Mouse (Mus musculus) retina, postnatal 1 day (tissue): ENCODE data around the gene Cdk2ap2.
A peak's percentile ranks its signal among the peaks of the same experiment; 100 is the strongest.
"Not testable (repeated sequence)": the region's sequence is repeated elsewhere in the genome, so short reads cannot be mapped to it uniquely, and the experiment has no call there.

Source experiments
- DNase-seq: peaks from one replicate; pipeline ENCODE4 v3.0.0-alpha.2; 2012

Gene Cdk2ap2

GRCm38 (mm10) chr19:4096642-4097440, at the start of gene Cdk2ap2:
TSS of gene Cdk2ap2 (plus strand) at chr19:4097182.
- DNase-seq, result peak; percentile 98

GRCm38 (mm10) chr19:4047859-4048258, 49.1 kb upstream of the Cdk2ap2 start:
- peak; percentile 85 for DNase-seq

DNA sequence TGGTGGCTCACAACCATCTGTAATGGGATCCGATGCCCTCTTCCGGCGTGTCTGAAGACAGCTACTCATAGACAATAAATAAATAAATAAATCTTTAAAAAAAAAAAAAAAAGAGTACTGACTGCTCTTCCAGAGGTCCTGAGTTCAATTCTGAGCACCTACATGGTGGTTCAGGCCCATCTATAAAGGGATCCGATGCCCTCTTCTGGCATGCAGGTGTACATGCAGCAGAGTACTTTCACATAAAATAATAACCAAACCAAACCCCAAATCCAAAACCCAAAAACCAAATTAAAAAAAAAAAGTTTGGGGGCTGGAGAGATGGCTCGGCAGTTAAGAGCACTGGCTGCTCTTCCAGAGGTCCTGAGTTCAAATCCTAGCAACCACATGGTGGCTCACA, 47.9 kb upstream of the Cdk2ap2 start:
- not testable (repeated sequence) for DNase-seq

- DNase-seq, result no peak
These were observed 46.0 kb upstream of the Cdk2ap2 start for GRCm38 (mm10) chr19:4051016-4051415.

GRCm38 (mm10) chr19:4051741-4052515, 45.1 kb upstream of the Cdk2ap2 start:
- peak; percentile 75 for DNase-seq

DNA sequence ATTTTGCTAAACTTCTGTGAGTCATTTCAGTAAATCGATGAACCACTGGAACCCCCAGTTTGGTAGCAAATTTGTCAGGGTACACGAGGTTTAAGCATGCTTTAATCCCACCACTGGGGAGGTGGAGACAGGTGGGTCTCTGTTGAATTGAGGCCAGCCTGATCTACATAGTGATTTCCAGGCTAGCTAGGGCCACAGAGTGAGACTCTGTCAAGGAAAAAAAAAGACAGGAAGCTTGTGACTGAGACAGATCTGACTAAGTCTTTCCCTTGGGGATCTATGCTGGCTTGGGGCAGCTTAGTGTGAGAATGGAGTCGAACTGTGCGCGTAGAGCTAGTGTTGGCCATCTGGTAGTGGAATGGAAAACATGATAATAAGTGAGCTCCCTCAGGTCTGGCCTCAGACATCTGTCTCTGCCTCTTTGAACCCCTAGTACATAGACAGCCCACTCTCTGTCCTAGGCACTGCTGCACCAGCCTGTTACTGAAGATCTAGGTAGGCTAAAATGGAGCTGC, 44.4 kb upstream of the Cdk2ap2 start:
- DNase-seq, result no peak

- no peak for DNase-seq
These were observed 42.4 kb upstream of the Cdk2ap2 start for GRCm38 (mm10) chr19:4054613-4055012.

DNA sequence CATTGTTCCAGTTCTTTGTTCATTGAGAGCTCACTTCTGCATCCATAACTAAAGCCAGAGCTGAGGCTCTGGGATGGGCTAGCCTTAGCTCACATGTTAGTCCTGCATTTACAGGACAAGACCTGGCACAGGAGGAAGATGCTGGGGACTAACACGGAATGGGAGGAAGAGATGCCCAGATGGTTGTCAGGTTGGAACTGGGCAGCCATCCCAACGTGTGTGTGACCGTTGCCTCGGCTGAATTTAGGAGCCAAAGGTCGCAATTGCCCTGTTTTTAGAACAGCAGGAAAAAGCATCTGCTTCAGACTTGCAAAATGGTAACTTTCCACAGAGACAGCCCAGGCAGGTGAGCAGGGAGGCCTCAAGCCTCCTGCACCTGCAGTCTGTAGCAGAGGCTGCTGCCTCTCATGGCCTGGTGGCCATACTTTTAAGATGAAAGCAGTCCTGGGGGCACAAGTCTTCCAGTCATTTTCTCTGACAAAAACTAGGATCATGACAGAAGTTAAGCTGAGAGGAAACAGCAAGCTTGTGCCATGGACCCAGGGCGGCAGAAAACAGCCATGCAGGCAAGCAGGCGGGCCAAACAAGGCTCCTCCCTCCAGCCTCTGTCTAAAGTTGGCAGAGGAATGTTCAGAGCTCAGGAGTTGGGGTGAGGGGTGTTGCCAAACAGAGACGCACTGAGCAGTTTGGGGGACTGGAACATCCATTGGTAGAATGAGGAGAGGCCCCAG, 41.6 kb upstream of the Cdk2ap2 start:
- no peak for DNase-seq

GRCm38 (mm10) chr19:4055947-4056693, 40.9 kb upstream of the Cdk2ap2 start:
- DNase-seq, result peak; percentile 45

GRCm38 (mm10) chr19:4056727-4057126, 40.3 kb upstream of the Cdk2ap2 start:
- peak; percentile 19 for DNase-seq

DNA sequence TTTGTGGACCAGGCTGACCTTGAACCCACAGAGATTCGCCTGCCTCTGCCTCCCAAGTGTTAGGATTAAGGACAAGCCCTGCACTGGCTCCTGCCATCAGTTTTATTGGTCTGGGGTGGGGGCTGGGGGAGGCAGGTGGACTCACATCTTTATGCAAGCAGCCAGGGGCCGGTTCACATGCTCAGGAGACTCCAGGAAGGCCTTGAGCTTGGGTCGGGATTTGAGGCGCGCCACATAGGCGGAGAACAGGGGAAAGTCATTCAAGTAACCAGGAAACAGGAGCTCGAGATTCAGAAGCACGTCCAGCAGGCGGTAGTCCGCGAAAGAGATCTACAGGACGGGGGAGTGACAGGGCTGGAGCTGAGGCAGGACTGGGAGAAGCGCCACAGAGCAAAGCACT, 39.6 kb upstream of the Cdk2ap2 start:
- no peak for DNase-seq

DNA sequence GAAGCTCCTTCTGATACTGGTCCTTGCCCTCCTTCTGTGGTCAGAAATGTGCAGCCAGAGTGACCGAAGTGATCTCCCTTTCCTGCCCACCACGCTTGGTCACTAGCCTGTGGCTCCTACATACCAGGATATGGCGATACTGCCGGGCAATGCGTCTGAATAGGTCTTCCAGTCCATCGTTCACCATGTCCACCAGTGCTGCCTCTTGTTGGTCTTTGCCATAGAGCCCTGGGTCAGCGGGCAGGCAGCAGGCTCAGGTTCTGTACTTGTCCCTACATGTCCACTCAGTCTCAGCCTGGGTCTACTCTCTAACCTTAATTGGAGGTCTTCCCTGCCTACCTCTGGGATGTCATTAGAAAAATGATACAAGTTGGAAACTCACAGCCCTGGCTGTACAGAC, 39.0 kb upstream of the Cdk2ap2 start:
- no peak for DNase-seq

DNA sequence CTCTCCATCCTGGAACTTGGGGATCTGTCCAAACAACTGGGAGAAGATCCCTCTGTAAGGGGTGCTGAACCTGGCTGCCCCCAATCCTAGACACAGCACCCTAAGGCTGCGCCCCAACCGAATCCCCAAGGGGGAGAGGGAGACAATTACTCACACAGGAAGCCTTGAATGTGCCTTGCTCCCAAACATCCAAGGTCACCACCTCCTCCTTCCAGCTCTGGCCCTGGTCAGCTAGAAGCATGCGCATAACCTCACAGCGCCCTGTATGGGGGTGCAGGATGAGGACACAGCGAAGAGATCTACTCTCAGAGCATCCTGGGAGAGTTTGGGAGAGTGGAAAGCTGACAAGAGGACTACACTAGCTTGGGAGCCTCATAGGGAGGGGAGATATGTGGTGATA, 38.4 kb upstream of the Cdk2ap2 start:
- no peak for DNase-seq

- no peak for DNase-seq
These were observed 37.8 kb upstream of the Cdk2ap2 start, which contains the start of gene Gstp3 for GRCm38 (mm10) chr19:4059069-4059740. TSS of gene Gstp3 (minus strand) at chr19:4059569.

GRCm38 (mm10) chr19:4060044-4060898, 36.7 kb upstream of the Cdk2ap2 start:
- not testable (repeated sequence) for DNase-seq

- no peak for DNase-seq
These were observed 36.0 kb upstream of the Cdk2ap2 start for GRCm38 (mm10) chr19:4060899-4061465.

DNA sequence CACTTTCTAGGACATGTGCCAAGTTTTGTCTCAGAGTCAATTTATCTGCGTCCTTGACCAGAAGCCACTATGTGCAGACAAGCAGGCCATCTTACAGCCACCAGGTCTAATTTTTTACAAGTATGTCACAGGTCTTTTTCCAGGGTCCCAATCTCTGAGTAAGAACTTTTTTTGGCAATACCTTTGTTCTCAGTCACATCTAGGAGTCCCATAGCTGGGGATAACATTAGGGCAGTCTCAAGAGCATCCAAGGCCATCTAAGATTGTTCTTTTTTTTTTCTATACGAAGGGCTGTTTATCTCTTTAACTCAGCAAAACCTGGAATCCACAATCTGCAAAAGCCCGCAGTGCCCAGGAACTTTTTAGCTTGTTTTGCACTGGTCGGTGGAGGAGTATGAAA, 33.6 kb upstream of the Cdk2ap2 start:
- DNase-seq, result not testable (repeated sequence)

GRCm38 (mm10) chr19:4064501-4064900, 32.5 kb upstream of the Cdk2ap2 start:
- DNase-seq, result not testable (repeated sequence)

DNA sequence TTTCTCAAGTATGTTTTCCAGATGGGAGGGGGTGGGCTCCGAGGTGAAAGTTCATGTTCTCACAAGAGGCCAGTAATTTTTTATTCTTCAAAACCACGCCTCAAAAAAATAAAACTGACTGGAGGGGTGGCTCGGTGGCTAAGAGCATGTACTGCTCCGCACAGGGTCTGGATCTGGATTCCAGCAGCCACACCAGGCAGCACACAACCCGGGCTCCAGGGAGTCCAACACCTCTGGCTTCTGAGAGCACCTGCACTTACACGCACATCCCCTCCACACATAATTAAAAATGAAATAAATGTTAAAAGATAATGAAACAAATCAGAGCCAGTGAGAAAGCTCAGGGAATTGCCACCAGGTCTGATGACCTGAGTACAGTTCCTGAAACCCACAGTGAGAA, 30.7 kb upstream of the Cdk2ap2 start:
- no peak for DNase-seq

DNA sequence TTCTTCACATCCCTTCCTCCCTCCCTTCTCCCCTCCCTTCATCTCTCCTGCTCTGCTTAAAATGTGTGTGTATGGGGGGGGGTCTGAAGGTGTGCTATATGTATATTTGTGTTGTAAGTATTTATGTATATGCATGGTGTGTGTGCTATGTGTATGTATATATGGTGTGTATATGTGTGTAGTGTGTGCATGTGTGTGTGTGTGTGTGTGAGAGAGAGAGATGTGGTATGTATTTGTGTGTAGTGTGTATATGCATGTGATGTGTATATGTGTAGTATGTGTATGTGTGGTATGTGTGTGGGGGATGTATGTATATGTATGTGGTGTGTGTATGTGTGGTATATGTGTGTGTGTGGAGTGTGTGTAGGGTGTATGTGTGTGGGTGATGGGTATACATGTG, 30.1 kb upstream of the Cdk2ap2 start:
- no peak for DNase-seq
